Mouse (Mus musculus): ENCODE measurements around the gene Kat5. TPM values are rescaled to one million over a fixed set of nuclear protein-coding genes. Genes with fewer than 3 reads are reported as not detected.

The Kat5 gene
- polyA plus RNA-seq, 1 experiment from 2014 or later = 56.5 TPM

GRCm38 (mm10) chr19:5603664-5604063, 6.4 kb downstream of the Kat5 start:
- Histone ChIP-seq H3K4me1 (replicated peaks; ENCODE audit: insufficient read depth, low read length) (peaks cover 7% of the 10 kb centered on the region; the same call in 1 of the 2 replicates), H3K36me3 (ENCODE audit: insufficient read depth, low read length) (peaks cover 43% of the 10 kb centered on the region), H3K9me3 (replicated peaks; ENCODE audit: low read length) (no peaks in the 10 kb centered on the region), H3K4me2 (ENCODE audit: low read length) (no peak overlapping the region), H3K9ac (ENCODE audit: low read depth, low read length) (no peak overlapping the region), H3K27me3 (ENCODE audit: insufficient read depth, low read length) (no peaks in the 10 kb centered on the region), H3K27ac (no peak overlapping the region), H3K4me3 (replicated peaks; ENCODE audit: low read depth, low read length) (no peak overlapping the region)
- TF ChIP-seq CTCF (IDR thresholded peaks at IDR 0.05; ENCODE audit: low read depth) = no peak
- ATAC-seq (replicated peaks; ENCODE audit: low FRiP score, low read depth) (no peak), DNase-seq (ENCODE audit: low spot score) (no peak)
- 85% methylated on average over 7 of the region's 7 CpGs for WGBS

GRCm38 (mm10) chr19:5601752-5602541, 8.1 kb downstream of the Kat5 start, which contains the start of gene Rnaseh2c:
Gene Rnaseh2c, plus strand, starts transcription at chr19:5601873.
- H3K9me3 ChIP-seq (replicated peaks; ENCODE audit: low read length) = no peaks in the 10 kb centered on the region
- H3K9ac ChIP-seq (ENCODE audit: low read depth, low read length) = peak within 1 kb of the TSS; percentile 86
- peak within 1 kb of the TSS; percentile 65; the same call in 1 of the 2 replicates for H3K27ac ChIP-seq
- H3K4me3 ChIP-seq (replicated peaks; ENCODE audit: low read depth, low read length) = peak within 1 kb of the TSS; percentile 80
- ATAC-seq (replicated peaks; ENCODE audit: low FRiP score, low read depth) (peak; percentile 72), DNase-seq (ENCODE audit: low spot score) (peak; percentile 93)
- WGBS = under 1% methylated on average over 64 of the region's 64 CpGs
- H3K36me3 ChIP-seq (ENCODE audit: insufficient read depth, low read length) = peaks cover 29% of the 10 kb centered on the region
- TF ChIP-seq CTCF (IDR thresholded peaks at IDR 0.05; ENCODE audit: low read depth) = no peak
- peaks cover 7% of the 10 kb centered on the region; the same call in 1 of the 2 replicates for H3K4me1 ChIP-seq (replicated peaks; ENCODE audit: insufficient read depth, low read length)
- H3K4me2 ChIP-seq (ENCODE audit: low read length) = peak within 1 kb of the TSS; percentile 95
- no peaks in the 10 kb centered on the region for H3K27me3 ChIP-seq (ENCODE audit: insufficient read depth, low read length)

- no peak overlapping the region for H3K4me3 ChIP-seq (replicated peaks; ENCODE audit: low read depth, low read length)
- 72% methylated on average over 4 of the region's 4 CpGs for WGBS
- H3K36me3 ChIP-seq (ENCODE audit: insufficient read depth, low read length) = peaks cover 4% of the 10 kb centered on the region
- no peak overlapping the region for H3K9ac ChIP-seq (ENCODE audit: low read depth, low read length)
- no peak overlapping the region for H3K4me2 ChIP-seq (ENCODE audit: low read length)
- peaks cover 7% of the 10 kb centered on the region; the same call in 1 of the 2 replicates for H3K4me1 ChIP-seq (replicated peaks; ENCODE audit: insufficient read depth, low read length)
- no peak overlapping the region for H3K27ac ChIP-seq
- no peaks in the 10 kb centered on the region for H3K27me3 ChIP-seq (ENCODE audit: insufficient read depth, low read length)
- no peak for ATAC-seq (replicated peaks; ENCODE audit: low FRiP score, low read depth)
- TF ChIP-seq CTCF (IDR thresholded peaks at IDR 0.05; ENCODE audit: low read depth) = no peak
- H3K9me3 ChIP-seq (replicated peaks; ENCODE audit: low read length) = no peaks in the 10 kb centered on the region
- DNase-seq (ENCODE audit: low spot score) = no peak
Measured at GRCm38 (mm10) chr19:5599224-5599623, 10.8 kb downstream of the Kat5 start.

GRCm38 (mm10) chr19:5591888-5592287, 18.1 kb downstream of the Kat5 start:
- TF ChIP-seq CTCF (IDR thresholded peaks at IDR 0.05; ENCODE audit: low read depth) = no peak
- Histone ChIP-seq H3K9ac (ENCODE audit: low read depth, low read length) (no peak overlapping the region), H3K4me2 (ENCODE audit: low read length) (no peak overlapping the region), H3K36me3 (ENCODE audit: insufficient read depth, low read length) (no peaks in the 10 kb centered on the region), H3K9me3 (replicated peaks; ENCODE audit: low read length) (no peaks in the 10 kb centered on the region), H3K4me3 (replicated peaks; ENCODE audit: low read depth, low read length) (no peak overlapping the region), H3K4me1 (replicated peaks; ENCODE audit: insufficient read depth, low read length) (no peaks in the 10 kb centered on the region), H3K27ac (no peak overlapping the region), H3K27me3 (ENCODE audit: insufficient read depth, low read length) (no peaks in the 10 kb centered on the region)
- no peak for DNase-seq (ENCODE audit: low spot score)
- no peak for ATAC-seq (replicated peaks; ENCODE audit: low FRiP score, low read depth)
- WGBS = 89% methylated on average over 6 of the region's 6 CpGs

- no peaks in the 10 kb centered on the region for H3K4me1 ChIP-seq (replicated peaks; ENCODE audit: insufficient read depth, low read length)
- no peaks in the 10 kb centered on the region for H3K27me3 ChIP-seq (ENCODE audit: insufficient read depth, low read length)
- WGBS = 67% methylated on average over 9 of the region's 9 CpGs
- H3K27ac ChIP-seq = no peak overlapping the region
- ATAC-seq (replicated peaks; ENCODE audit: low FRiP score, low read depth) = no peak
- no peaks in the 10 kb centered on the region for H3K36me3 ChIP-seq (ENCODE audit: insufficient read depth, low read length)
- H3K9ac ChIP-seq (ENCODE audit: low read depth, low read length) = no peak overlapping the region
- H3K4me2 ChIP-seq (ENCODE audit: low read length) = no peak overlapping the region
- no peak for DNase-seq (ENCODE audit: low spot score)
- peak; percentile 32; the same call in 1 of the 2 replicates for TF ChIP-seq CTCF (IDR thresholded peaks at IDR 0.05; ENCODE audit: low read depth)
- H3K4me3 ChIP-seq (replicated peaks; ENCODE audit: low read depth, low read length) = no peak overlapping the region
- no peaks in the 10 kb centered on the region for H3K9me3 ChIP-seq (replicated peaks; ENCODE audit: low read length)
Measured at GRCm38 (mm10) chr19:5589159-5589558, 20.9 kb downstream of the Kat5 start.

- H3K4me3 ChIP-seq (replicated peaks; ENCODE audit: low read depth, low read length) = no peak overlapping the region
- no peaks in the 10 kb centered on the region for H3K4me1 ChIP-seq (replicated peaks; ENCODE audit: insufficient read depth, low read length)
- H3K9me3 ChIP-seq (replicated peaks; ENCODE audit: low read length) = no peaks in the 10 kb centered on the region
- no peak overlapping the region for H3K9ac ChIP-seq (ENCODE audit: low read depth, low read length)
- no peak for TF ChIP-seq CTCF (IDR thresholded peaks at IDR 0.05; ENCODE audit: low read depth)
- H3K27ac ChIP-seq = no peak overlapping the region
- no peaks in the 10 kb centered on the region for H3K36me3 ChIP-seq (ENCODE audit: insufficient read depth, low read length)
- no peak for ATAC-seq (replicated peaks; ENCODE audit: low FRiP score, low read depth)
- no peak overlapping the region for H3K4me2 ChIP-seq (ENCODE audit: low read length)
- 67% methylated on average over 2 of the region's 2 CpGs for WGBS
- no peaks in the 10 kb centered on the region for H3K27me3 ChIP-seq (ENCODE audit: insufficient read depth, low read length)
- no peak for DNase-seq (ENCODE audit: low spot score)
Measured at GRCm38 (mm10) chr19:5581995-5582394, 28.0 kb downstream of the Kat5 start.
